Mouse (Mus musculus): Measurements from ENCODE around the gene Kcnq1.

DNA sequence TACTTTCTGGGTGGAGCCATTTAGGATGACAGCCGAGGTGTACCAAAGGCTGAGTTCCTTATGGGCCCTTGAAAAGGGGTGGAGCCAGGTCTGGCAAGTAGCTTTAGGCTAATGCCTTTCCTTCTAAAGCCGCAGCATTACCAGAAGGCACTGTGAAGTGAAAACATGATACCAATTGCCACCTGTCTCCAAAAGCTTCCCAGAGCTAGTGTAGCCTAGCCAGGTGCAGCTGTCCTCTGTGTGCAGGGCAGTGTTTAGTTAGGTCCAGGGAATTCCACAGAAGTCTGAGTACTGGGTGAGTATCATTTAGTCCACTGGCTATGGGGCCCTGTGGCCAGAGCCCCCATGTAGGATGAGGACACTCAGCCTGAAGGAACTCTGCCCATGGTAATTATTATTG, 30.0 kb downstream of the Kcnq1 start:
- TF ChIP-seq CTCF (conservative IDR thresholded peaks at IDR 0.05 in 1 of 2, IDR thresholded peaks at IDR 0.05 in 1 of 2; ENCODE audit: low read depth in 2 of 2, low read length in 2 of 2) (no peak), POLR2A (IDR thresholded peaks at IDR 0.05; ENCODE audit: low read depth, low read length) (no peak), RAD21 (IDR thresholded peaks at IDR 0.05; ENCODE audit: low read depth, low read length) (no peak), KAT2A (IDR thresholded peaks at IDR 0.05; ENCODE audit: insufficient replicate concordance, low read length) (no peak), UBTF (IDR thresholded peaks at IDR 0.05; ENCODE audit: low read depth, low read length) (no peak), MAZ (IDR thresholded peaks at IDR 0.05; ENCODE audit: low read depth, low read length) (no peak), USF1 (IDR thresholded peaks at IDR 0.05; ENCODE audit: low read depth, low read length) (no peak), TBP (conservative IDR thresholded peaks at IDR 0.05; ENCODE audit: low read depth, low read length) (no peak), EP300 (IDR thresholded peaks at IDR 0.05; ENCODE audit: low read length) (no peak)
